Mouse (Mus musculus) CH12.LX (cell line): Measurements from ENCODE around the gene Rabac1. TPM values are rescaled to one million over a fixed set of nuclear protein-coding genes. Genes with fewer than 3 reads are reported as not detected.

Source experiments
- DNase-seq: peaks from one replicate; pipeline ENCODE4 v3.0.0-alpha.2; 2013; ENCODE audit errors: extremely low read depth
- H3K27ac ChIP-seq: 2 replicates; pipeline ENCODE4 v1.5.1; 2012; ENCODE audit warnings: low read depth, mild to moderate bottlenecking, control low read depth, moderate library complexity; ENCODE audit not compliant: insufficient read depth
- H3K27me3 ChIP-seq: replicated peaks from 2 replicates; pipeline ENCODE3; 2012; ENCODE audit warnings: inconsistent platforms
- H3K36me3 ChIP-seq, 2 experiments: replicated peaks in 1 of 2; 2 replicates each; pipeline versions ENCODE3 to v1.6.1; 2012; ENCODE audit warnings: inconsistent platforms in 1 of 2, low read length in 1 of 2, mild to moderate bottlenecking in 1 of 2, mixed read lengths in 1 of 2, moderate library complexity in 1 of 2; ENCODE audit not compliant: control insufficient read depth in 1 of 2, insufficient read depth in 1 of 2
- H3K4me1 ChIP-seq, 2 experiments: 2 replicates each; pipeline ENCODE4 v1.6.1; 2012; ENCODE audit warnings: inconsistent platforms in 1 of 2, moderate library complexity in 1 of 2; ENCODE audit not compliant: insufficient read depth in 2 of 2, control insufficient read depth in 1 of 2
- H3K4me2 ChIP-seq: 2 replicates; pipeline ENCODE4 v1.6.1; 2012; ENCODE audit warnings: low read depth, mild to moderate bottlenecking, control low read depth; ENCODE audit not compliant: poor library complexity, insufficient read depth, severe bottlenecking
- H3K4me3 ChIP-seq, 3 experiments: fragments of 150-350 bp in 1 of 3; sonication (generic) in 1 of 3; replicated peaks in 1 of 3; 2 replicates each; pipeline versions ENCODE3 to v1.5.1; 2011 to 2012; ENCODE audit warnings: low read depth in 2 of 3, low read length in 2 of 3, mild to moderate bottlenecking in 2 of 3, moderate library complexity in 2 of 3, control low read depth in 1 of 3, improper control_type of control experiment in 1 of 3, inconsistent platforms in 1 of 3, mixed read lengths in 1 of 3; ENCODE audit not compliant: poor library complexity in 1 of 3
- H3K79me2 ChIP-seq: replicated peaks from 2 replicates; pipeline ENCODE4 v1.6.1; 2012; ENCODE audit warnings: mild to moderate bottlenecking, moderate library complexity; ENCODE audit not compliant: control insufficient read depth, poor library complexity, insufficient read depth, severe bottlenecking; ENCODE audit errors: extremely low read depth
- H3K9ac ChIP-seq: 2 replicates; pipeline ENCODE4 v1.6.1; 2012; ENCODE audit warnings: low read depth, mild to moderate bottlenecking, control low read depth, moderate library complexity; ENCODE audit not compliant: insufficient read depth
- H3K9me3 ChIP-seq: replicated peaks from 2 replicates; pipeline ENCODE3; 2012; ENCODE audit warnings: low read length, inconsistent platforms, mixed read lengths
- CHD1 ChIP-seq: IDR thresholded peaks from 2 replicates; pipeline ENCODE4 v1.6.1; 2012; ENCODE audit warnings: low read depth, low read length, improper control_type of control experiment, inconsistent platforms
- CHD2 ChIP-seq: IDR thresholded peaks from 2 replicates; pipeline ENCODE4 v1.6.1; 2011; ENCODE audit warnings: low read length, improper control_type of control experiment
- E2F4 ChIP-seq: IDR thresholded peaks from 2 replicates; pipeline ENCODE4 v1.6.1; 2011; ENCODE audit warnings: low read depth, low read length, improper control_type of control experiment; ENCODE audit not compliant: insufficient replicate concordance
- ELF1 ChIP-seq: IDR thresholded peaks from 2 replicates; pipeline ENCODE4 v1.6.1; 2014; ENCODE audit warnings: low read depth, mild to moderate bottlenecking, inconsistent platforms, low read length, improper control_type of control experiment
- GABPA ChIP-seq: IDR thresholded peaks from 2 replicates; pipeline ENCODE4 v1.6.1; 2012; ENCODE audit warnings: low read depth, low read length, improper control_type of control experiment, inconsistent platforms; ENCODE audit not compliant: insufficient replicate concordance
- IRF4 ChIP-seq: IDR thresholded peaks from 2 replicates; pipeline ENCODE4 v1.6.1; 2014; ENCODE audit warnings: low read depth, mild to moderate bottlenecking, inconsistent platforms, low read length, improper control_type of control experiment
- JUND ChIP-seq: conservative IDR thresholded peaks from 2 replicates; pipeline ENCODE4 v1.6.1; 2011; ENCODE audit warnings: low read depth, low read length, improper control_type of control experiment
- MAX ChIP-seq: IDR thresholded peaks from 2 replicates; pipeline ENCODE4 v1.6.1; 2011; ENCODE audit warnings: low read length, improper control_type of control experiment
- MEF2A ChIP-seq: IDR thresholded peaks from 2 replicates; pipeline ENCODE4 v1.6.1; 2014; ENCODE audit warnings: low read depth, mild to moderate bottlenecking, inconsistent platforms, low read length, improper control_type of control experiment, borderline replicate concordance
- NELFE ChIP-seq: IDR thresholded peaks from 2 replicates; pipeline ENCODE4 v1.6.1; 2011; ENCODE audit warnings: low read depth, low read length, improper control_type of control experiment
- NRF1 ChIP-seq: IDR thresholded peaks from 2 replicates; pipeline ENCODE4 v1.6.1; 2014; ENCODE audit warnings: low read depth, mild to moderate bottlenecking, inconsistent platforms, low read length, improper control_type of control experiment, moderate library complexity
- PAX5 ChIP-seq: IDR thresholded peaks from 2 replicates; pipeline ENCODE4 v1.6.1; 2012; ENCODE audit warnings: low read length, inconsistent platforms, mixed read lengths
- POLR2A ChIP-seq: IDR thresholded peaks from 2 replicates; pipeline ENCODE4 v1.6.1; 2011; ENCODE audit warnings: low read depth, mild to moderate bottlenecking, improper control_type of control experiment, low read length
- POLR2AphosphoS2 ChIP-seq: IDR thresholded peaks from 2 replicates; pipeline ENCODE4 v1.6.1; 2011; ENCODE audit warnings: low read depth, low read length, improper control_type of control experiment
- SIN3A ChIP-seq: IDR thresholded peaks from 2 replicates; pipeline ENCODE4 v1.6.1; 2012; ENCODE audit warnings: low read length, improper control_type of control experiment, inconsistent platforms
- SMC3 ChIP-seq: IDR thresholded peaks from 2 replicates; pipeline ENCODE4 v1.6.1; 2011; ENCODE audit warnings: low read depth, low read length, improper control_type of control experiment
- TBP ChIP-seq: conservative IDR thresholded peaks from 2 replicates; pipeline ENCODE4 v1.6.1; 2011; ENCODE audit warnings: low read depth, low read length, improper control_type of control experiment
- ZC3H11A ChIP-seq: IDR thresholded peaks from 2 replicates; pipeline ENCODE4 v1.6.1; 2012; ENCODE audit warnings: low read depth, mild to moderate bottlenecking, inconsistent platforms, low read length, improper control_type of control experiment
- ZKSCAN1 ChIP-seq: IDR thresholded peaks from 2 replicates; pipeline ENCODE4 v1.6.1; 2012; ENCODE audit warnings: low read depth, inconsistent platforms, low read length, improper control_type of control experiment, borderline replicate concordance
- ZNF384 ChIP-seq: IDR thresholded peaks from 2 replicates; pipeline ENCODE4 v1.6.1; 2012; ENCODE audit warnings: low read depth, low read length, improper control_type of control experiment, inconsistent platforms
- dilution Hi-C: fragments of 300-500 bp; cut with MboI; formaldehyde crosslinking; loops from 2 replicates; pipeline ENCODE4 v1.14.3; 2020; ENCODE audit warnings: low sequenced_read_pairs; ENCODE audit not compliant: extremely low pct_unique_long_range_greater_than_20kb, extremely low pct_ligation_motif_present
- in situ Hi-C: fragments of 300-500 bp; cut with MboI; formaldehyde crosslinking; loops from 3 replicates; pipeline ENCODE4 v1.14.3; 2019; ENCODE audit warnings: low sequenced_read_pairs, low pct_ligation_motif_present, low pct_unique_long_range_greater_than_20kb, mixed read lengths
- polyA plus RNA-seq: library from polyadenylated mRNA; unstranded; fragments of >175 nt; gene quantifications from 2 replicates; pipeline ENCODE4 v1.2.1, GENCODE M21; 2012; ENCODE audit warnings: low read depth; ENCODE audit not compliant: insufficient read length
- total RNA-seq, 2 experiments: library from RNA; depleted of rRNA; stranded (reverse); fragments of 300-350 nt in 1 of 2; fragments of >200 nt in 1 of 2; gene quantifications; 2 replicates each; pipeline ENCODE4 v1.2.3; 2012 to 2014

Rabac1 gene
- total and polyA plus RNA-seq, 3 experiments, result 44.6 to 135 (median 70.5) TPM

DNA sequence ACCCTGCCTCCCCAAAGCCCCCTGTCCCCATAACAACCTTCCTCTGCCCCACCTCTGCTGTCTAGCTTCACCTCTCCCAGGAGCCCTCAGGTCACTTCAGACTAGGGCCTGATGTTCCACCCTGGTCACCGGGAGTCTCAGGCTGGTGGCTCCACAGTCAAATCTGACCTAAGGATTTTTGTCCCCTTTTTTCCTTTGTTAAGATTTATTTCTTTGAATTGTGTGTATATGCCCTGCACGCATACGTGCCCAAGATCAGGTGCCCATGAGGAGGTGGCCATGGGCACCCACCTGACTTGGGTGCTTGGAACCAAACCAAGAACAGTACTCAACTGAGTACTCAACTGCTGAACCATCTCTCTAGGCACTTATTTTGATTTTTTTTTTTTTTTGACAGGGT, 2.2 kb downstream of the Rabac1 start:
- no peaks in the 10 kb centered on the region for H3K9me3 ChIP-seq
- H3K4me2 ChIP-seq, result no peak overlapping the region
- dilution Hi-C loops, result no loop called here
- no peak overlapping the region for H3K9ac ChIP-seq
- in situ Hi-C loops, result no loop called here
- no peak for TF ChIP-seq JUND
- no peak for TF ChIP-seq TBP
- TF ChIP-seq E2F4, result no peak
- TF ChIP-seq POLR2AphosphoS2, result no peak
- TF ChIP-seq SMC3, result no peak
- no peak for TF ChIP-seq SIN3A
- TF ChIP-seq ZNF384, result no peak
- TF ChIP-seq ELF1, result no peak
- H3K4me3 ChIP-seq, result no peak overlapping the region
- no peak for DNase-seq
- no peaks in the 10 kb centered on the region for H3K79me2 ChIP-seq
- H3K4me1 ChIP-seq, result peaks cover 5 to 29% of the 10 kb centered on the region in 2 experiments; a peak in 3 of 4 replicates
- H3K27me3 ChIP-seq, result peaks cover 16% of the 10 kb centered on the region
- no peak overlapping the region for H3K27ac ChIP-seq
- peaks cover 0 to 17% of the 10 kb centered on the region in 2 experiments for H3K36me3 ChIP-seq

DNA sequence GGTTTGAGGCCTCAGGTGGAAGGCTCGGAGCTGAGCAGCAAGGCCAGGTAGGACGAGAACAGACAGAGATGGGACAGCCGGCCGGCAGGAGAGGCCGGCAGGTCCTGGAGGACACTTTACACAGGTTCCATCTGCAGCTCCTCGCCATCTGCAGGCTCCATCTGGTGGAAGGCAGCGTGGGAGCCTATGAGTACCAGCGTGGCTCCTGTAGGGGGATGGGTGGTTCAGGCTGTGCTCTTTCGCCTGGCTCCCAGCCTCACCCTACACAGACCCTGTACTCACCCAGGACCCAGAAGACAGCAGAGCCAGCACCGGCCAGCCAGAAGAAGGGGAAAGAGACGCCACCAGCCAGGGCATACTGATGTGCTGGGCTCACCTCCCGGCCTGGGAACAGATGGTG, 2.7 kb downstream of the Rabac1 start:
- dilution Hi-C loops, result no loop called here
- DNase-seq, result no peak

DNA sequence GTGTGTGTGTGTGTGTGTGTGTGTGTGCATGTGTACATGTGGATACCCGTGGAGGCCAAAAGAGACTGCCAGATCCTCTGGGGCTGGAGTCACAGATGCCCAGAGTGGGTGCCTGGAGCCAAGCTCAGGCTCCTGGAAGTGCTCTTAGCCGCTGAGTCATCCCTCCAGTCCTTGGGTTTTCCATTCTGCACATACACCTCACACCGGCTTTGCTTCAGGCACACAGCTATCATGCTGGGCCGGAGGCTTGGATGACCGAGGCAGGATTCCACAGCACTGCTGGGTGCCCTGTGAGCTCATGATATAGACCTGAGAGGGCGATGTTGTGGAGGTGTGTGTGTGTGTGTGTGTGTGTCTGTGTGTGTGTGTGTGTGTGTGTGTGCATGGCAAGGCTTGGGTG, 4.1 kb downstream of the Rabac1 start:
- dilution Hi-C loops, result no loop called here

More for the DNA sequence above, 2.7 kb downstream of the Rabac1 start:
- no peak overlapping the region for H3K27ac ChIP-seq
- H3K79me2 ChIP-seq, result no peaks in the 10 kb centered on the region
- no peaks in the 10 kb centered on the region for H3K9me3 ChIP-seq
- in situ Hi-C loops, result no loop called here
- no peak overlapping the region for H3K4me2 ChIP-seq
- peaks cover 0 to 17% of the 10 kb centered on the region in 2 experiments for H3K36me3 ChIP-seq
- peaks cover 4 to 29% of the 10 kb centered on the region in 2 experiments; a peak in 3 of 4 replicates for H3K4me1 ChIP-seq
- TF ChIP-seq PAX5, result no peak
- no peak for TF ChIP-seq ZC3H11A
- H3K27me3 ChIP-seq, result peaks cover 16% of the 10 kb centered on the region
- no peak overlapping the region for H3K9ac ChIP-seq
- H3K4me3 ChIP-seq, result no peak overlapping the region

More for the DNA sequence above, 4.1 kb downstream of the Rabac1 start:
- Histone ChIP-seq H3K9ac (no peak overlapping the region), H3K27ac (no peak overlapping the region), H3K4me1 (peaks cover 2 to 31% of the 10 kb centered on the region in 2 experiments; a peak in 2 of 4 replicates), H3K4me2 (no peak overlapping the region), H3K4me3 (no peak overlapping the region), H3K9me3 (no peaks in the 10 kb centered on the region), H3K36me3 (peaks cover 0 to 17% of the 10 kb centered on the region in 2 experiments), H3K27me3 (peaks cover 4% of the 10 kb centered on the region), H3K79me2 (no peaks in the 10 kb centered on the region)
- no peak for DNase-seq
- in situ Hi-C loops, result no loop called here
- no peak for TF ChIP-seq CHD1
- no peak for TF ChIP-seq SIN3A
- TF ChIP-seq MEF2A, result no peak
- TF ChIP-seq IRF4, result no peak
- no peak for TF ChIP-seq ELF1
- TF ChIP-seq ZKSCAN1, result no peak
- no peak for TF ChIP-seq MAX
- no peak for TF ChIP-seq NRF1
- TF ChIP-seq NELFE, result no peak
- no peak for TF ChIP-seq POLR2A
- TF ChIP-seq CHD2, result no peak
- TF ChIP-seq E2F4, result no peak
- TF ChIP-seq GABPA, result no peak
- no peak for TF ChIP-seq JUND
- no peak for TF ChIP-seq ZNF384
- TF ChIP-seq TBP, result no peak
